Mouse (Mus musculus) midbrain, embryonic 16.5 days (tissue): ENCODE measurements around the gene Myo1h. TPM values are rescaled to one million over a fixed set of nuclear protein-coding genes. Genes with fewer than 3 reads are reported as not detected.

ENCODE experiments used
- ATAC-seq: fragments of 200-750 bp; cut with Nextera tagmentation; 2 replicates; pipeline ENCODE4 v1.8.0; 2017; ENCODE audit warnings: moderate TSS enrichment
- H3K27ac ChIP-seq: fragments of 300-500 bp; sonication (generic); 2 replicates; pipeline ENCODE4 v1.5.1; 2014; ENCODE audit warnings: mild to moderate bottlenecking, low read length, mixed read lengths
- H3K27me3 ChIP-seq: fragments of 300-500 bp; sonication (generic); 2 replicates; pipeline ENCODE4 v1.6.1; 2014; ENCODE audit warnings: low read depth, low read length, mixed read lengths; ENCODE audit not compliant: control insufficient read depth, insufficient read depth
- H3K36me3 ChIP-seq: fragments of 300-500 bp; sonication (generic); 2 replicates; pipeline ENCODE4 v1.6.1; 2014; ENCODE audit warnings: mild to moderate bottlenecking, low read length, moderate library complexity, mixed read lengths; ENCODE audit not compliant: control insufficient read depth, insufficient read depth
- H3K4me1 ChIP-seq: fragments of 300-500 bp; sonication (generic); 2 replicates; pipeline ENCODE4 v1.6.1; 2014; ENCODE audit warnings: mild to moderate bottlenecking, low read length, mixed read lengths; ENCODE audit not compliant: control insufficient read depth, insufficient read depth
- H3K4me2 ChIP-seq: fragments of 300-500 bp; sonication (generic); 2 replicates; pipeline ENCODE4 v1.6.1; 2014; ENCODE audit warnings: mild to moderate bottlenecking, low read length, mixed read lengths
- H3K4me3 ChIP-seq: fragments of 300-500 bp; sonication (generic); 2 replicates; pipeline ENCODE4 v1.5.1; 2014; ENCODE audit warnings: low read depth, mild to moderate bottlenecking, low read length, moderate library complexity, mixed read lengths
- H3K9ac ChIP-seq: fragments of 300-500 bp; sonication (generic); 2 replicates; pipeline ENCODE4 v1.6.1; 2014; ENCODE audit warnings: low read depth, low read length, mixed read lengths
- H3K9me3 ChIP-seq: fragments of 300-500 bp; sonication (generic); replicated peaks from 2 replicates; pipeline ENCODE4 v1.6.1; 2014; ENCODE audit warnings: mild to moderate bottlenecking, low read length, mixed read lengths; ENCODE audit not compliant: control insufficient read depth, poor library complexity, severe bottlenecking
- WGBS: fragments of 180-500 bp; shearing (Covaris S2); extraction: QIAGEN DNeasy Blood & Tissue Kit; methylation state at CpG from one replicate; pipeline ENCODE4 v1.1.7; 2014; 5-methylcytosine and 5-hydroxymethylcytosine counted together
- polyA plus RNA-seq: library from polyadenylated mRNA; unstranded; fragments of >200 nt; fragmentation: Nextera tagmentation; extraction: Ambion mirVana; gene quantifications from 2 replicates; pipeline ENCODE4 v1.2.1, GENCODE M21; 2015

The Myo1h gene
- polyA plus RNA-seq, 1 experiment from 2014 or later: 0.82 TPM

DNA sequence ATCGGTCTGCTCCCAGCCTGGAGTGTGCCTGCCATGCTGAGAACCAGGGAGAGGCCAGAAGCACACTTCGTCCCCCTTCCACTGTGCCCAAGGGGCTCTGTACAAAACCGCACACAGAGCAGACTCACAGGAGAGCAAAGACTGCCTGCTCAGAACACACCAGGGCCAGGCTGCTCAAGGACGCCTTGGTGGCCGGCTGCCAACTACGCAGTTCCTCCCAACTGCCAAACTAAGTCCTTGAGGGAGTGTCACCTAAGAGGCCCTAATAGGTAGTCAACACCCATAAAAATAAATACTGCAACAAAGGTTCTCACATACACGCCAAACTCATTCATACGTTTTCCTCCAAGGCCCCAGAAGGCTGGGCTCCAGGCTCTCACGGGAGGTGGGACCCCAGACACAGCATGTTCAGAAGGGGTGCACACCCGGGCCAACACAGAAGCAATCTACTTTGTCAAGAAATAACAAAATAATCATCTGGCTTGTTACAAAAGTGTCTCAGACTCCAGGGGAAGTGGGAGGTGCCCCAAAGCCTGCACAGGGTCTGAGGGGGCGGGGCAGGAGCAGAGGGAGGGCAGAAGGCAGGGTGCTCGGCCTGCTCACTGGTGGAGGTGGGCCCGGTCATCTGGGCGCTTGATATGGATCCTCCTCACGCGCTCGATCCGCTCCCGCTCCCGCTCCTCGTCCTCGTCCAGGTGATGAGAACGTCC, 76.2 kb downstream of the Myo1h start:
- Histone ChIP-seq H3K36me3 (peaks cover 41% of the 10 kb centered on the region), H3K9ac (no peak overlapping the region), H3K4me2 (no peak overlapping the region), H3K4me1 (peaks cover 4% of the 10 kb centered on the region; the same call in 1 of the 2 replicates), H3K4me3 (no peak overlapping the region), H3K9me3 (no peaks in the 10 kb centered on the region), H3K27me3 (no peaks in the 10 kb centered on the region), H3K27ac (no peak overlapping the region)
- WGBS: 91% methylated on average over 23 of the region's 23 CpGs
- ATAC-seq: no peak

DNA sequence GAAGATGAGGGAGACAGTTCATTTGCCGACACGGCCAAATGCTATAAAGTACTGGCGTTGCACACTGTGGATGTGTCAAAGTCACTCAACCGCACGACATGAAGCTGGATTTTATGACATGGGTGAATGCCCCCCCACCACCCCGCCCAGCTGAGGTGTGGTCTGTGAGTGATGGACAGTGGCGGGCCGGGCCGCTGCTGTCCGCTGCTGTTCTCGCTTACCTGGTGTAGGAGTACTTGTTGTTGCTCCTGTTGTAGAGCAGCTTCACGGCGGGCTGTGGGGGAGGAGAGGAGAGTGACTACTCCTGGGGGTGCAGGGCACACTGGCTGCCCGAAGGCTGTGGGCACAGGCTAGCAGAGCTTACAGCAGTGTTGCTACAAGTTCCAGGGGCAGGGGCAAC, 79.2 kb downstream of the Myo1h start:
- H3K4me3 ChIP-seq: no peak overlapping the region
- no peak overlapping the region for H3K9ac ChIP-seq
- no peak for ATAC-seq
- H3K4me1 ChIP-seq: peaks cover 4% of the 10 kb centered on the region; the same call in 1 of the 2 replicates
- no peak overlapping the region for H3K4me2 ChIP-seq
- H3K27me3 ChIP-seq: no peaks in the 10 kb centered on the region
- 93% methylated on average over 14 of the region's 14 CpGs for WGBS
- no peaks in the 10 kb centered on the region for H3K9me3 ChIP-seq
- H3K27ac ChIP-seq: no peak overlapping the region
- peaks cover 44% of the 10 kb centered on the region for H3K36me3 ChIP-seq

DNA sequence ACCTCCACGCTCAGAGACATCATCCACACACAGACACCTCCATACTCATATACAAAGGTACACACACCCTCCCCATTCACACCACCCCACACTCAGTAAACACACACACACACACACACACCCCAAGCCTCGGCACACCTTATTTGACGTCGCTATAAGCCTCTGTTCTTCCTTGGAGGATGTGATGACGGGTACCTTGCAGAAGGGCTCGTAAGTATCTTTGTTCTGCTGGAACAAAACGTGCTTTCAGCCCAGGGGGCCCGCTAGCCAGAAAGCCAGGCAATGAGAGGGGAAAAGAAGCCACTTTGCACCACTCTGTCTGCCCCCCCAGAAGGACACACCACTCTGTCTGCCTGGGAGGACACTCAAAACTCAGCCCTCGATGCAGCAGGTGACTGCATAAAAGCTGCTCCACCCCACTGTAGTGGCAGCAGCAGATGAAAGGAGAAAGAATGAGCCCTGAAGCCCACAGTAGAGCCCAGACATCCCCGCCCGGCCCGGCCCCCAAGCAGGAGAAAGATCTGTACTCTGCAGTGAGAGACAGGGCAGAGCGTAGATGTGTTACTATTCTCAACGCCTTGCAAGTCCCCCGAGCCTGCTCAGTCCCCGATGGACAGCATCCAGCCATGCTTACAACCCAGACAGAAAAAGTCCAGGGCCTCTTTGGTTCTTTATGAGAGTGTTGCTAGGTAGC, 80.0 kb downstream of the Myo1h start:
- 86% methylated on average over 16 of the region's 16 CpGs for WGBS
- no peak for ATAC-seq
- H3K4me2 ChIP-seq: no peak overlapping the region
- no peak overlapping the region for H3K9ac ChIP-seq
- H3K4me1 ChIP-seq: peaks cover 4% of the 10 kb centered on the region; the same call in 1 of the 2 replicates
- no peaks in the 10 kb centered on the region for H3K9me3 ChIP-seq
- no peaks in the 10 kb centered on the region for H3K27me3 ChIP-seq
- H3K36me3 ChIP-seq: peaks cover 44% of the 10 kb centered on the region
- no peak overlapping the region for H3K4me3 ChIP-seq
- H3K27ac ChIP-seq: no peak overlapping the region

DNA sequence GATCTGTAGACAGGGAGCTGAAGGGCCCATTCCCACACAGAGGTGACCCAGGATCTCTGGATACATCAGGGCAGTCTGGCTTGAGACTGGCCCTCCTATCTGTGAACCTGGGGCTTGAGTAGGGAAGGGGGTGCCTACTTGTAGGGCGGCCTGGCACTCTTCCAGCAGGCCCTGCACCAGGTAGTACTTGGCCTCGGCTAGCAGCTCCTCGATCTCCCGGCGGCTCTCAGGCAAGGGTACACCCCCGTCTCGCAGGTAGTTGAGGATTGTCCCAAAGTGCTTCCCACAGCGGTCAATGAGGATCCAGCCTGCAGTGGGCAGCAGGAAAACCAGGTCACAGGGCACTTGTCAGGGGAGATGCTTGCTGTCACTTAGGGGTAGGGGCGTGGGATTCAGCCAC, 81.0 kb downstream of the Myo1h start:
- no peak overlapping the region for H3K4me3 ChIP-seq
- no peak overlapping the region for H3K4me2 ChIP-seq
- no peaks in the 10 kb centered on the region for H3K27me3 ChIP-seq
- ATAC-seq: no peak
- no peaks in the 10 kb centered on the region for H3K9me3 ChIP-seq
- H3K9ac ChIP-seq: no peak overlapping the region
- H3K4me1 ChIP-seq: peaks cover 4% of the 10 kb centered on the region; the same call in 1 of the 2 replicates
- H3K36me3 ChIP-seq: peaks cover 45% of the 10 kb centered on the region
- H3K27ac ChIP-seq: no peak overlapping the region; the same call in 1 of the 2 replicates
- 81% methylated on average over 9 of the region's 9 CpGs for WGBS

DNA sequence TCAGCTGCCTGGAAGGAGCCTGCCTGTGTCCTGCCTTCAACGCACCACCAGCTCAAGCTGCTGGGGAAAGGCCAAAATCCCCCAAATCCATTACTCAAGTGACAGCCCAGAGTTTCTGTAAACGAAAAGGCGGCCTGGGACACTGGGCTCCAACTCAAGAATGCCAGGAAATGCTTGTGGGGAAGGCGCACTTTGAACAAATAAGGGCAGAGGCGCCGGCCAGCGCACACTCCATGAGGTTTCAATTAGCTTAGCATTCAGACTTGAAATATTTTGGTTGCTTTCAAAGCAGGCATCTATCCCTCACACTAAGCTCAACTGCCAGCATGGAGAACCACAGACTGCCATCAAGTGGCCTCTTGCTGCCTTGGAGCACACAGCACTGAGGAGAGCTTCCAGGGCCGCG, 81.4 kb downstream of the Myo1h start:
- peaks cover 4% of the 10 kb centered on the region; the same call in 1 of the 2 replicates for H3K4me1 ChIP-seq
- H3K36me3 ChIP-seq: peaks cover 42% of the 10 kb centered on the region
- no peaks in the 10 kb centered on the region for H3K9me3 ChIP-seq
- no peak for ATAC-seq
- H3K4me3 ChIP-seq: no peak overlapping the region
- no peak overlapping the region for H3K4me2 ChIP-seq
- no peak overlapping the region for H3K9ac ChIP-seq
- 70% methylated on average over 9 of the region's 9 CpGs for WGBS
- no peaks in the 10 kb centered on the region for H3K27me3 ChIP-seq
- H3K27ac ChIP-seq: peak overlapping the region; percentile 67; the same call in 1 of the 2 replicates

DNA sequence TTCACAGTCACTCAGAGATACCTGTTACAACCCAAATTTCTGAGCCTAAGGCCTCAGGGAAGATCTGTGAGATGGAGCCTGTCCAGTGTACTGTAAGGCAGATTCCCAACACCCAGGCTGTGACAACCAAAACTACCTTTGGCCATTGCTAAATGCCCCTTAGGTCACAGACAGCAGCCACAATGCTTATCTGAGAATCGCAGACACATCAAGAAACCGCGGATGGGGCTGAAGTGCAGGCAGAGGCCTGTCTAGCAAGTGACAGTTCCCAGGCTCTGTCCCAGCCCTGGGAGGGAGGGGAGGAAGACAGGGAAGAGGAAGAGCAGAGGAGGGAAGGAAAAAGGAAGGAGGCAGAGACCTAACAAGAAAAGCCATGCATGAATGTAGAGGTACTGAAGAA, 82.4 kb downstream of the Myo1h start:
- 88% methylated on average over 3 of the region's 3 CpGs for WGBS
- Histone ChIP-seq H3K36me3 (peaks cover 32% of the 10 kb centered on the region), H3K27me3 (no peaks in the 10 kb centered on the region), H3K4me1 (peaks cover 4% of the 10 kb centered on the region; the same call in 1 of the 2 replicates), H3K4me3 (no peak overlapping the region), H3K9me3 (no peaks in the 10 kb centered on the region), H3K27ac (no peak overlapping the region), H3K9ac (no peak overlapping the region), H3K4me2 (no peak overlapping the region)
- ATAC-seq: no peak

DNA sequence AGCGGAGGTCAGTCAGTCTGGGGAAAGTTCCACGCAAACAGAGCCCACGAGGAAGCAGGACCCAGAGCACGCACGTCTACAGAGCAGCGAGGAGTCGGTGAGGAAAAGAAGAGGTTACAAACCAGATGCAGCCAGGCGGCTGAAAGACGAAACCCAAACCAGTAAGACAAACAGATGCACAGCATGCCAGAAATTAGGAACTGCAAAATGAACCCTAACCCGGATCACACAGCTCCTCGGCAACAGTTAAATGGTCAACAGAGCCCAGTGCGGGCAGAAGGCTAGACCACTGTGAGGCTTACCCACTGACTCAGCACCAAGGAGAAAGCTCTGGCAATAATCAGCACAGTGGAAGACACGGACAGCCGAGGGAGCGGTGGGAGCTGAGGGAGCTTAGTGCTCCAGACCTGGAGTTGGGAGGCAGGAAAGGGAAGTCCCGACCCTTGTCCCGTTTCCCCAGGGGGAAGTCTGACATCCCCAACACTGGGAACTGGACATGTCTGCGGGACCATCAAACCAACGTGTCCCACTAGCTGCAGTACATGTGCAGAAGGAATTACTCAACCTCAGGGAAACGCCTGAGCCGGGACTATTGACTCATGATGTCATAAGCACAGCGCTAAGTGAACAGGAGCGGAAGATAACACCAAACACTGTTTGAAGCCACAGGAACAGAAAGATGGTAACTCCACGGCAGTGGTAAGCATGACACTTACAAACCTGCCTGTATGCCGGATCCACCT, 82.9 kb downstream of the Myo1h start:
- 77% methylated on average over 25 of the region's 25 CpGs for WGBS
- Histone ChIP-seq H3K27me3 (no peaks in the 10 kb centered on the region), H3K9me3 (no peaks in the 10 kb centered on the region), H3K4me3 (no peak overlapping the region), H3K4me1 (peaks cover 4% of the 10 kb centered on the region; the same call in 1 of the 2 replicates), H3K36me3 (peaks cover 30% of the 10 kb centered on the region), H3K9ac (no peak overlapping the region), H3K27ac (0 out of 2 replicates have a peak overlapping the region, but pooled peaks have one; percentile 28), H3K4me2 (no peak overlapping the region)
- no peak for ATAC-seq

DNA sequence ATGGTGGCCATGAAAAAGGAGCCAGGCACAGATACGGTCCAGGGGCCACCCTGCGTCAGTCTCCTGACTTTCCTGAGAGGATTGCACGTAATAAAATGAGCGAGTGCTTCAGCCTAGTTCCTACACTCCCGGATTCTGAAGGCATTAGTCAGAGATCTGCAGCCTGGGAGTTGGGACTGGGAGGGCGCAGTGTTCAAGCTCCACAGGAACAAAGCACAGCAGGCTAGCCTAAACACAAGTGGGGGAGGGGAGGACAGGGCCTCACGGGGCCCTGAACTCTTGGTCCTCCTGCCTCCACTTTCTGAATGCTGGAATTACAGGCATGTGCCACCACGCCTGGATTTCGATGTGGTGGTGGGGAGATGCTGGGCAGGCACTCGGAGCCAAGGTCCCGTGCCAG, 83.6 kb downstream of the Myo1h start:
- H3K27ac ChIP-seq: 0 out of 2 replicates have a peak overlapping the region, but pooled peaks have one; percentile 28
- ATAC-seq: no peak
- no peak overlapping the region for H3K9ac ChIP-seq
- H3K9me3 ChIP-seq: no peaks in the 10 kb centered on the region
- H3K4me3 ChIP-seq: no peak overlapping the region
- WGBS: 28% methylated on average over 11 of the region's 11 CpGs
- no peaks in the 10 kb centered on the region for H3K27me3 ChIP-seq
- H3K4me2 ChIP-seq: no peak overlapping the region
- H3K36me3 ChIP-seq: peaks cover 23% of the 10 kb centered on the region
- H3K4me1 ChIP-seq: peaks cover 9% of the 10 kb centered on the region
